Mouse (Mus musculus): ENCODE measurements around the gene Sorcs1.

The Sorcs1 gene

GRCm38 (mm10) chr19:50422928-50423327 is 255.5 kb downstream of the Sorcs1 start:
- in situ Hi-C loops (cut with MboI, MseI) = no loop called here

DNA sequence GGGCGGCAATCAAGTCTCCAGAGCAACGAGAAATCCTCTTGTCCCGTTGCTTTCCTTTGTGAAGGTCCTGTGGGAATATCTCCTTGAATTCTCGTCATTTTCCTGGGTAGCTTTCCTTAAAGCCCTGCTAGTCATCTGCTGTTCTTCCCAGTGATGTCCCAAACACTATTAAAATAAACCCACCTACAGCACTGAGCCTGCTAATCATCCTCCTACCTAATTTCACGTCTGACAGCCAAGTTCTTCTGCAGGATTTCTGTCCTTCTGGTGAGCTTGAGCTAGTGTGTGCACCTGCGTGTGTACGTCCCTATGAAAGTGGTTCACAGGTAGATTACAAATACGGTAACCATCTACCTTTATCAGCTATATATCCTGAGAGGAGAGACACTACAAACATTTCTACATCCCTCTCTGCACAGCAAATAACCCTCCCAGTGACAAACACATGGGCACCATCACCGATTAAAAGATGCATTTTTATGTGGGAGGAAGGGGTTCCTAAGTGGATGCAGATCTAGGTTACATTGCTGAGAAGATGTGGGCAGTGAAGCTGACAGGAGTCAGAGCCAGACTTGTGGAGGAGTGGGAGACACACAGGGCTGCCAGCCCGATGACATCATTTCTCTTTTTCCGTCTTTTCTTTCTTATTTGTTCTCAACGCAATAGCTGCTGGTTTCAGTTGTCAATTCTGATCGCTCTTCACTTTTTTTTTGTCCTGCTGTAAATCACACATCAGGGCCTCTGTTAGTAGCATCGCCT is 259.3 kb downstream of the Sorcs1 start:
- in situ Hi-C loops (cut with MboI, MseI) = no loop called here

- in situ Hi-C loops (cut with MboI, MseI) = no loop called here
Observed at GRCm38 (mm10) chr19:50410561-50410960, 267.9 kb downstream of the Sorcs1 start.

GRCm38 (mm10) chr19:50398341-50398740 is 280.1 kb downstream of the Sorcs1 start:
- in situ Hi-C loops (cut with MboI, MseI) = no loop called here

- in situ Hi-C loops (cut with MboI, MseI) = no loop called here
Observed at GRCm38 (mm10) chr19:50395731-50396130, 282.7 kb downstream of the Sorcs1 start.

GRCm38 (mm10) chr19:50394101-50394500 is 284.3 kb downstream of the Sorcs1 start:
- in situ Hi-C loops (cut with MboI, MseI) = no loop called here

- in situ Hi-C loops (cut with MboI, MseI) = no loop called here
Observed at GRCm38 (mm10) chr19:50389925-50390552, 288.4 kb downstream of the Sorcs1 start.

DNA sequence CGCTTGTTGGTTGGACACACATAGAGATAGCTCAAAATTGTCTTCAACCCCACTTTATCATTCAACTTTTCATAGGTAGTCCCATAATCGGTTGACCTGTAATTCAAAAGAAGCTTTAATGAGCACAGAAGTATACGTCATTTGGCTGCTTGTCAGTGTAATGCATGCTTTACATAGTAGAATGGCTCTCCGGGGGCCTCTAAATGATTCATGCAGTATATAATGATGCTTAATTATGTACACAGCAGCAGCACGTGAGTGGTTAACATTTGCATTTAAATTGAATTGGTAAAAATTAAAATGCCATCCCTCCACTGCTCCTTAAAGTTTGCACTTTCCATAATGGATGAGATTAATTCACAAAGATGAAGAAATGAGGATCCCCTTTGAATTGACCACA is 299.5 kb downstream of the Sorcs1 start:
- in situ Hi-C loops (cut with MboI, MseI) = loop anchor here in 1 of 2 experiments (5.0 kb wide), 1 partner anchor 42 kb away; no protein-coding TSS in a partner anchor

DNA sequence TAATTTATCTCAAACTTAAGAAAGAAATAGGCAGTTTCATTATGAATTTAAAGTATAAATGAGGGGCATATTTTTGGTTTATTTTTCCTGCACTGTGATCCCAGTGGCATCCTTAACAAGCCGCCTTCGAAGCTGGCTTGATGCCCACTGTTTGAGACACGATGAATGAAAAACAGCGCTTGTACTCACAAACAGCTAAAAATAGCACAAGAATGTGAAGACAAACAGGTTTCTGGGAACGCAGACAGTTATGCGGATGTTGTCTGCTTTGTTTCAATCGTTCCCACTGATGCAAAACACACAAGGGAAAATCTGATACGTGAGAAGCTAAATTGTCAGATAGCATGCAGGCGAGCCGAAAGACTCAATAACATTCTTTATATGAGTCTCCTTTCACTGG is 303.7 kb downstream of the Sorcs1 start:
- in situ Hi-C loops (cut with MboI, MseI) = loop anchor here in 1 of 2 experiments (5.0 kb wide), 1 partner anchor 37 kb away; no protein-coding TSS in a partner anchor

DNA sequence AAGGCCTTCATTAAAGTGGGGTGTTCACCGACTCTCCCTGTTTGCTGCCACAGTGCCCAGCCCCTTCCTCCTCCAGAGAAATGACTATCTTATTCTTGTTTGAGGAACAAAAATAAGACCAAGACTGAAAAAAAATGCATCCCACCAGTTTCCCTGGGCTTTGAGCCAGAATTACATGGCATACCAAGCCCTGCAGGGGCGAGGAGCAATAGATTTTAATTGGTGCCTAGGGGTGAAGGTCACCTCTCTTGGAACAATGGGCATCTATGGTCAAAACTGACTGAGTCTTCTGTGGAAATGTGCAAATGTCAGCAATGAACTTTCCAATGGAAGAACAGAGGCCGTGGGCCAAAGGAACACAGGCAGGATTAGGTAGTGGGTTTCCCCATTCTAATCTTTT is 312.0 kb downstream of the Sorcs1 start:
- in situ Hi-C loops (cut with MboI, MseI) = no loop called here

- in situ Hi-C loops (cut with MboI, MseI) = no loop called here
Observed at GRCm38 (mm10) chr19:50362655-50363500, 315.6 kb downstream of the Sorcs1 start.

DNA sequence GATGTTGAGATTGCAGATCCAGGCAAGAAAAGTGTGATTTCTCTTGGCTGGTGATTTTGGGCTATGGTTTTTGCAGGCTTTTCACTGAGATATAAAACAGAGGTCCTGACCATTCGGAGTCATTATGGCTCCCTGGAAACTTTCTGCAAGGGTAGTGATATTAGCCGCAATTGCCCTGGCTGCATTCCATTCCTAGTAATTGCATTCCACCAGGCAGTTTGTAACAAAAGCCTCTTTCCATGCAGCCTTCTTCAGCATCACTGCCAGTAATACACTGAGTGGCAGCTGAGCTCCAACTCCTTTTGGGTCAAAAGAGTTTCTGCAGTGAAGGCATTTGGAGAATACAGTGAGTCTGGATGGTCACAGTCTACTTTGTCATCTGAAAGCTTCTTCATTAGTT is 319.9 kb downstream of the Sorcs1 start:
- in situ Hi-C loops (cut with MboI, MseI) = no loop called here

DNA sequence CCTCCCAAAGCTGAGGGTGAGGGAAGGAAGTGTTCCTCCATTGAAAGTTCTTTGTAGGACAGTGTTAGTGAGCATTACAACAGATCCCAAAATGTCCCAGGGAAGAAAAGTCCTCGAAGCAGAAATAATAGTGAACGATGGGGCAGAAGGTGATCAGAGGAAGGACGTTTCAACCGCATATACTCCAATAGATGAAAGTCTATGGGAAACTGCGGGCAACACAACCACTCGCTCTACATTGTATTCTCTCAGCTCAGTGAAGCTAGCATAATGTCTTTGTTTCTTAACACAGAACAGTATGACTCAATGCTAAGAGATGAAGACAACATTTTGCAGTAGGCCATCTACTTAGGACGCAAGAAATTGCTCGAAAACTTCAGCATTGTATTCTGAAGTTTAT is 339.2 kb downstream of the Sorcs1 start:
- in situ Hi-C loops (cut with MboI, MseI) = loop anchor here in 1 of 2 experiments (5.0 kb wide), 1 partner anchor 38 kb away; no protein-coding TSS in a partner anchor

DNA sequence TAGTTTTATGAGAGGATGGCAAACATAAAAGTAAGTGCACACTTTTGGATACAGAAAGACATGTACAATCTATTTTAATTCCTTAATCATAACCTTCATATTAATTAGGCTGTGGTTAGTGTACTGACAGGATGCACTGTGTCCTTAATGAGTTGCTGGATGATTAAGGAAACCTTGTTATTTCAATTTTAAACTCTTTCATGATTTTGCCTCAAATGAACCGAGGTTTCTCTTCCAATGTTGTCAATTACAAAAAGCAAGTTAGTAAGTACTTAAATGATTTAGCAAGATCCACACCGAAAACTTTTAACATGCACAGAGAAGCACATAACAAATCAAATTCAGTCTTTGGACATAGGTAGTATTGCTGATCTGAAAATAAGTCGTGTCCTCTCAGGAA is 341.7 kb downstream of the Sorcs1 start:
- in situ Hi-C loops (cut with MboI, MseI) = loop anchor here in 1 of 2 experiments (5.0 kb wide), 1 partner anchor 41 kb away; no protein-coding TSS in a partner anchor

GRCm38 (mm10) chr19:50331136-50331535 is 347.3 kb downstream of the Sorcs1 start:
- in situ Hi-C loops (cut with MboI, MseI) = no loop called here

DNA sequence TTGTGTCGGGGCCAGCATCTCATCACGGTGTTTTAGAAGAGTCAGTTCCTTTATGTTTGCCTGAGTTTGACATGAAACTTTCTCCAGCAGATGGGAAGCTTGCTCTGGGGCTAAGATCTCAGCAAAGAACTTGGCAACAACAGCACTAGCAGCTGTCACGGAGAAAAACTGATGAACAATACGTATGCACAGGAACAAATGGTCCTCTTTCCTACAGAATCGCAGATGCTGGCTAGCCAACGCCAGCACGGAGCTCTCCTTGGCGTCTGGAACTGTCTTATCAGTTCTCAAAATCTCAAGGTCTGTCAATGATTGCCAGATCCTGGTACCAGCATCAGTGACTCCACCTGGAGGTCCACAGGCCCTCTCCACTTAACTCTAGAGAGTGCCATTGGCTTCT is 350.6 kb downstream of the Sorcs1 start:
- in situ Hi-C loops (cut with MboI, MseI) = no loop called here

GRCm38 (mm10) chr19:50326151-50326550 is 352.3 kb downstream of the Sorcs1 start:
- in situ Hi-C loops (cut with MboI, MseI) = no loop called here

GRCm38 (mm10) chr19:50325686-50326085 is 352.8 kb downstream of the Sorcs1 start:
- in situ Hi-C loops (cut with MboI, MseI) = no loop called here

- in situ Hi-C loops (cut with MboI, MseI) = no loop called here
Observed at GRCm38 (mm10) chr19:50307046-50307445, 371.4 kb downstream of the Sorcs1 start.

GRCm38 (mm10) chr19:50294205-50294604 is 384.2 kb downstream of the Sorcs1 start:
- in situ Hi-C loops (cut with MboI, MseI) = no loop called here

GRCm38 (mm10) chr19:50264450-50264849 is 414.0 kb downstream of the Sorcs1 start:
- in situ Hi-C loops (cut with MboI, MseI) = no loop called here
